Mouse (Mus musculus) brain, adult 10 weeks (tissue): ENCODE results near the gene Pgm5. TPM values are rescaled to one million over a fixed set of nuclear protein-coding genes. Genes with fewer than 3 reads are reported as not detected.

Experiments used
- polyA plus RNA-seq: library from polyadenylated mRNA; stranded (reverse); fragments of 350-450 nt; fragmentation: Illumina TruSeq; extraction: RNeasy Lipid Tissue Mini Kit (QIAGEN cat#74804); gene quantifications from one replicate; pipeline ENCODE4 v1.2.3, GENCODE M21; 2015; ENCODE audit warnings: low read depth, low replicate concordance

Pgm5 gene
- 4.0 TPM for polyA plus RNA-seq

DNA sequence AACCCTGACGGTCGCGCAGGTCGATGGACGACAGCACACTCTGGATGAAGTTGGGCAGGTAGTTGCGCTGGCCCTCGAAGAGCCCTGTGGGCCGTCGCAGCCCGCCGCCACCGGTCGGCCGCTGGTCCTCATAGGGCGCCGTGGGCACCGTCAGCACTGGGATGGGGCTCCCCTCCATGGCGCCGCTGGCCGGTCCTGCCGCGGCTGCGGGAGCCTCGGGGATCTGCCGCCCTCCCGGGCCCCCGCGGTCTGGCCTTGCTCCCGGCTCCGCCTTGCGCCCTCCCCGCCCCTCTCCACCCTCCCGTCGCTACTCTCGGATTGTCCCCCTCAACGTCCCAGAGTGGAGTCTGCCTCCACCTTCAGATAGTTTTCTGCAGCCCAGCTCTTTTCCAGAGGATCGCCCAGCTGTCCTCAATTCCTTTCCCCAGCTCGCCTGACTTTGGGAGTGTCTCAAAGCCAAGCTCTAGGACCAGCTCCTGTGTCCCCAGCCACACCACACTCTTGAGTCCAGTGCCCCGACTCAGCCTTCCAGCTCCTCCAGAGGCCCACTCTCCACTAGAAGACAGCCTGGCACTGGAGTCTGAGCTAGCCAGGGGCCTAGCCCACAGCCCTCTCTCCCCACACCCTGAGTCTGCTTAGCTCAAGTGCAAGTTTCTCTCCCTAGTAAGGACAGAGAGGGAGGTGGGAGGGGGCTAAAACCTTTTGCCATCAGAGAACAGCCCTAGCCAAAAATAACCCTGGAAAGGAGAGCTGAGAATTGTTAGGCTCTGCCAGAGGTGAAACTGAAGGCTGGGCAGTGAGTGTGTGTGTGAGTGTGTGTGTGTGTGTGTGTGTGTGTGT, at the start of gene Pgm5:
Gene Pgm5 (minus strand): TSS at position 244 of the 840 bp plus-strand sequence.

DNA sequence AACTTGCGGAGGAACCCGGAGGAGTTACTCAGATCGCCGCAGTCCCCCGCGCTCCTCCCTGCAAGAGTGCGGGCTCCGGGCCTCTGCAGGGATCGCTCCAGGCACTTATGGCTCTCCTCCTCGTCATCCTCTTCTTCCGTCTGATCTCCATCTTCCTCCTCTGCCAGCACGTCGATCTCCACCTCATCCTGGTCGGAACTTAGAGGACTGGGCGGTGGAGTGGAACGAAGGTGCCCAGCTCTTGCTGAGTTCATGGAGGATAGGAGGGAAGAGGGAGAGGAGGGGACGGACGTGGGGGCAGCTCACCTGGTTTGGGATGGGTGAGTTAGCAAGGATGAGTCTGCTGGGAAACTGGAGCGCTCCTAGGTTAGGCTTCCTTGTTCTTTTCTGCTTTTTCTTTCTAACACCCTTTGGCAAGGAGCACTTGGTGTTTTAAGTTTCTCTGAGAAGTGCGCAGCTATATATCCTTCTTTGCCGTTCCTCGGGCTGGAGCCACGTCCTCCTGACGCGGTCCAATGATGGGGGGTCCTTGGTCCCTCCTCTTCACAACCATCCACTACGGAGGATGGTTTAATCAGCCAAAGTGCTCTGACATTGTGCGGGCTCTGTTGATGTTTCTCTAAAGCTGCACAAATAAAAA, 39.0 kb upstream of the Pgm5 start, which contains the start of gene Foxd4:
Gene Foxd4 (minus strand): TSS at position 617 of the 640 bp plus-strand sequence.

DNA sequence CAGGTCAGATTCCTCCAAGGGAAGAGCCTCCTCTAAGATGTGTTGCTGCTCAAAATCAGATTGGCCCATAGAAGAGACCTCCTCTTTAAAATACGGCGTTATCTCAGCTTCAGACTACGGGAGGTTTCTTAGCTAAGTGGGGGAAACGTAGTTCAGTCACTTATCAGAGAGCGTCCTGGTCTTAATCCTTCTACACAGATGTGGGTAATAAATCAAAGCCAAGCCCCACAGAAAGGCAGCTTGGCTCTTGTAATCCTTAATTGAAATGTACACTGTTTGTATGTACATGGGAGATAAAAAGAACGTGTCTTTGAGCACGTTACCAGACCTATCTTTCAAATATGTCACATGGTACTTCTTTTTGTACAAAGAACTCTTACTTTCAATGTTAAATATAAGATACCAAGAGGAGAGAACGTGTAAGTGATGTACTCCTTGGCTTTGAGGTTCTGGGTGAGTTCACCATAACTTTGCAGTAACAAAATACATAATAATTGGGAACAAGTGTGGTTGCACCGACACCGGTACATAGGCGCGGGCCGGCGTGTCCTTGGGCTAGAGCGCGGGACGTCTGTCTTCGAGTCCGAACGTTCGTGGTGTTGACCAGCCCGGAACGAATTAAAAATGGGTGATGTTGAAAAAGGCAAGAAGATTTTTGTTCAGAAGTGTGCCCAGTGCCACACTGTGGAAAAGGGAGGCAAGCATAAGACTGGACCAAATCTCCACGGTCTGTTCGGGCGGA, 13.6 kb upstream of the Pgm5 start, which contains the start of gene Gm10053:
Gene Gm10053 (plus strand): TSS at position 558 of the 742 bp plus-strand sequence.

DNA sequence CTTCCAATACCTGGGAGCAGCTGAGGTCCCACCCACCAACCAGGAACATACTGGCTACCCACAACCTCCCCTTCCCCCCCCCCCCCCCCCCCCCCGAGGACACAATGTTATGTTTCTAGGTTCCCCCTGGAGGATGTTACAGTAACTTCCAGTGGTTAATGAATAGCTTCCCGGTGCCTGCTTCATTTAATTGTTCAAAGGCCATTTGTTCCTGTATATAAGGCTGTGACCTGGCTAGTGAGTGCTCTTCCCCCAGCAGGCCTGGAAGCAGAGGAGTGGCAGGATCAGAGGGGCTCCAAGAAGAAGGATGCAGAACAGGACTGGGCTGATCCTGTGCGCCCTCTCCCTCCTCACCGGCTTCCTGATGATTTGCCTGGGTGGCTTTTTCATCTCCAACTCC, 187.9 kb downstream of the Pgm5 start, which contains the start of gene Tmem252:
Gene Tmem252 (plus strand): TSS at position 247 of the 400 bp plus-strand sequence.

Other genes starting within 250 kb of the Pgm5 start
- 0.68 TPM for gene Tmem252, start 187.8 kb downstream of the Pgm5 start, polyA plus RNA-seq
- 318 TPM for gene Gm10053, start 13.8 kb upstream of the Pgm5 start, polyA plus RNA-seq
- gene Foxd4, start 39.3 kb upstream of the Pgm5 start, polyA plus RNA-seq = not detected
- 25.0 TPM for gene Cbwd1, start 99.8 kb upstream of the Pgm5 start, polyA plus RNA-seq
- gene Dock8, start 137.7 kb upstream of the Pgm5 start, polyA plus RNA-seq = 1.4 TPM